Mouse (Mus musculus) cerebellum, postnatal 4 days (tissue): Measurements from ENCODE around the gene Ipo9.

ENCODE experiments used
- DNase-seq, 2 experiments: peaks; one replicate each; pipeline ENCODE4 v3.0.0; 2022; ENCODE audit warnings: low spot score in 2 of 2, mixed read lengths in 1 of 2

Ipo9 gene

GRCm38 (mm10) chr1:135368982-135369381, 61.3 kb downstream of the Ipo9 start:
- DNase-seq: peak in 1 of 2 experiments; percentile 50

DNA sequence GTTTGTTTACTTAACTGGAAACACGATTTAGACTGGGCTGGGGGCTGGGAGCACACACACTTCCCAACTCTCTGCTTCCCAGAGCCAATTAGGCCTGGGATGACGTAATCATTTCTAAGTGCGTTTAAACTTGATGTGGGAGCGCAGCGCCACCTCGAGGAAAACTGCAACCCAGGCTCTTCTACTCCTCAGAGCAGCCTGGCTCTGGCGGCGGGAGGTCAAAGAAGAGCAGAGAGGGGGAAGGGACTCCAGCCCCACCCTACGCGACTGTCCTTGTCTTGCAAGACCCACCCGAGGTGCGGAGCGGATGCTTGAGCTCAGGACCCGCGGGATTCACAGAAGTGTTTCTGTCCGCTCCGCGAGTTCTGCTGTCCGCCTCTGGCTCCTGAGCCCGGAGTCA, 62.1 kb downstream of the Ipo9 start:
- DNase-seq: peak; percentile 77 to 89

- no peak for DNase-seq
Observed at GRCm38 (mm10) chr1:135367595-135367994, 62.7 kb downstream of the Ipo9 start.

- DNase-seq: no peak
Observed at GRCm38 (mm10) chr1:135367005-135367404, 63.3 kb downstream of the Ipo9 start.

- no peak for DNase-seq
Observed at GRCm38 (mm10) chr1:135366380-135366779, 63.9 kb downstream of the Ipo9 start.

- no peak for DNase-seq
Observed at GRCm38 (mm10) chr1:135363446-135363845, 66.9 kb downstream of the Ipo9 start.

DNA sequence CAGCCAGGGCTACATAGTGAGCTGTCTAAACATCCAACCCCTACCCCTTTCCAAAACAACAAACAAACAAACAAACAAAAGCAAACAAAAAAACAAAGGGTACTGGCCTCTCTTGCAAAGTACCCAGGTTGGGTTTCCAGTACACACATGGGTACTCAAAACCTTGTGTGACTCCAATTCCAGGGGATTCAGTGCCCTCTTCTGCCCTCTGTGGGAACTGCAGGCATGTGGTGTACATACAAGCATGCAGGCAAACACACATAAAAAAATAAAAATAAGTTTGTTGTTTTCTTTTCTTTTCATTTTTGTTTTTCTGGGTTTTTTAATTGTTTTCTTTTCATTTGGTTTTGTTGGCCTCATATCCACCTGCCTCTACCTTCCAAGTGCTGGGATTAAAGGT, 68.2 kb downstream of the Ipo9 start:
- no peak for DNase-seq

GRCm38 (mm10) chr1:135361491-135361890, 68.8 kb downstream of the Ipo9 start:
- no peak for DNase-seq

DNA sequence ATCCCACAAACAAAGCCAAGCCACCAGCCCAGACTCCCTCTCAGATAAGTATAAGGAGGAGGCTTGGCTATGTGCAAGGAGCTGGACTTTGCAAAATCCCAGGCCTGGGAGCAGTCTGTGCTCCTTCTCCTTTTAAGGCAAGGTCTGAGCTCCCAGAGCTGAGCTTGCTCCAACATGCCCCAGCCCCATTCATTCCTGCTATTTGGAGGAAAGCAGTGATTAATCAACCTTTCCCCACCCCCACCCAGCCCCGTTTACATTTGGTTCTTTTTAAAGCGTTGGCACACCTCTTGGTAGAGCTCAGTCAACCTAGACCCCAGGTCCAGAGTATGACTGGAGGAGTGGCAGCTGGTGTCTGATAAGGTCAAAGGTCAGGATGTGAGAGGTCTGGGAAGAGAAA, 71.2 kb downstream of the Ipo9 start:
- DNase-seq: no peak

GRCm38 (mm10) chr1:135351953-135352352, 78.3 kb downstream of the Ipo9 start:
- no peak for DNase-seq

DNA sequence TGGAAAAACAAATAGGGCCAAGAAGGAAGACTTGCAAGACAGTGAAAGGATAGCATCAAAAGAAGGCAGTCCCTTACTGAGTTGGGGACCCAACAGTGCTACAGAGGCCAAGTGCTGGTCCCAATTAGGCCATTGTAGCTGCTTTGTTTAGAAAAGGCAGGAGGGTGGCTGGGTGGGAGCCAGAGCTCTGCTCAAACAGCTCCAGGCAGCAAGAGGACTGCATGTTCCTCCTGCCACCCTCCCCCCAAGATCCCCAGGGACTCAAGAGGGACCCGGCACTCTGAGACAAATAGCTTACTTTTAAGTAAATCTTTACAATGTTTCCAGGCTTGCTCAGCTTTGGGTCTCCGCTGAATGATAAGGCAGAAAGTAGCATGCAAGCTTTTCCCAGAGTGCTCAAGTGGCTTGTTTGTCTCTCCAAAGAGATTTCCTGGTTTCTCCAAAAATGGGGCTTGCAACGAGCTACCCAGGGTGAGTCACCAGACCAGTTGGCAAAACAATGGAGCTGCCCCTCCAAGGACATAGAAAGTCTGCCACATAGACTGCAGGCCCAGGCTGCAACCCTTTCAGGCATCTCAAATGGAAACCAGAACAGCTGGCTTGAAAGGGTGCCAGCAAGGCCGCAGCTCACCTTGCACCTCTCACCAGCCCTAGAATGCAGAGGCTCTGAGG, 82.7 kb downstream of the Ipo9 start:
- no peak for DNase-seq

- DNase-seq: no peak
Observed at GRCm38 (mm10) chr1:135346891-135347290, 83.4 kb downstream of the Ipo9 start.

GRCm38 (mm10) chr1:135344026-135344425, 86.3 kb downstream of the Ipo9 start:
- DNase-seq: no peak

DNA sequence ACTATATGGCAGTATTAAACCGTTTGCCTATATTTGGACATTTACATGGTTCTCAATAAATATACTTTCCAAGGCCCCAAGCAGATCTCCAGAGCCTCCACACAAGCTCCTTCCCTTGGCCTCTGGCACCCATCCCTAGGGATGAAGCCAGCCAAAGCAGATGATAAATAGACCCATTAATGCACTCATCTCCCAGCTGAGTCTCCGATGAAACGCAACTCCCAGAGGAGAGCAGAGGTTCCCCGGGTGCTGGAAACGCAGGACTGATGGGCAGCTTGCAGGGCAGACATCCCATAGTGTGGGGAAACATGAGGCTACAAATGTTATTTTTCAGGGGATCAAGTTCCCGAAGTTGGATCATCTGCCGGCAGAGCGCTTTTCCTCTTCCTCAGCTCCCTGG, 88.4 kb downstream of the Ipo9 start:
- no peak for DNase-seq
